Mouse (Mus musculus) liver (tissue): Measurements from ENCODE around the gene Pdzrn3.

Experiments used
- DNase-seq: peaks from one replicate; pipeline ENCODE4 v3.0.0-alpha.2; 2020; ENCODE audit warnings: mixed read lengths

Gene Pdzrn3

DNA sequence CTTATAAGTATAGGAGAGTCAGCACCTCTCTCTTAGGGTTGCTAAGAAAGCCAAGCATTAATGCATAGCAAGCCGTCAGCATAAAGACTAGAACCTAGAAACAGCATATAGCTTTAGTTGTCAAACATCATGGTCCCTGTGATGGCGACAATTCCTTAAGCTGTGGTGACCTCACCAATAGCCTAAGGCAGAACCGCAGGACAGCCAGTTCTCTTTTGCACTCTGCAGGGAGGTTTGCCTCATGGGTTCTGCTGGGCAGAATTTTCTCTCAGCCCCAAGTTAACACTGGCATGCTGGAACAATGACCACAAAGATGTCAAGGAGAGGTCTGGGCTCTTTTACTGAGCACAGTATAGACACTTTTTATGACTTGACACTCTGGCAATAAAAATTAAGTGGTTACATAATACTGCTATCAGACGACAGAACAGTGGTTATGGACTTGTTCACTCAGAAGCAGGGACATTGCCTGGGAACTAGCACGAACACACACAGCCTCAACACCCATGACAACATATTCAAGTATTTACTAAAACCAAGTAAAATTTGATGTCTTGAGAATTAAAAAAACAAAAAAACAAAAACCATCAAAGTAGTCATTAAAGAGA lies 90.0 kb downstream of the Pdzrn3 start:
- DNase-seq, result no peak

DNA sequence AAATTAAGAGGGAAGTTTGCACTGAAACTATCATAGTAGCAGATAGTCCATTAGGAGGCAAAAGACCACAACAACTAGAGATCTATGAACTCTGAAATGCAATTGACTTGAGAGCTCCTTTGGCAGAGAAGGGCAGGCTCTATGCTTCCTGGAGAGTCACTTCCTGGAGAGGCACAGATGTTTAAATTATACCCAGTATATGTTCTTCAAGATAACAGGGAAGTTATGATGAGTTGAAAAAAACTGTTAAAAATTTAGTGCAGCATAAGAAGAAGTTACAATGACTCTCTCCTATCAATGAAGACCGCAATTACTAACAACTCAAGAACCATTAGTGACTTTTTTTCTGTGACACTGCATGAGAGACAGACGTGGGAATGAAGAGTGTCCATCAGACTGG lies 90.6 kb downstream of the Pdzrn3 start:
- no peak for DNase-seq

DNA sequence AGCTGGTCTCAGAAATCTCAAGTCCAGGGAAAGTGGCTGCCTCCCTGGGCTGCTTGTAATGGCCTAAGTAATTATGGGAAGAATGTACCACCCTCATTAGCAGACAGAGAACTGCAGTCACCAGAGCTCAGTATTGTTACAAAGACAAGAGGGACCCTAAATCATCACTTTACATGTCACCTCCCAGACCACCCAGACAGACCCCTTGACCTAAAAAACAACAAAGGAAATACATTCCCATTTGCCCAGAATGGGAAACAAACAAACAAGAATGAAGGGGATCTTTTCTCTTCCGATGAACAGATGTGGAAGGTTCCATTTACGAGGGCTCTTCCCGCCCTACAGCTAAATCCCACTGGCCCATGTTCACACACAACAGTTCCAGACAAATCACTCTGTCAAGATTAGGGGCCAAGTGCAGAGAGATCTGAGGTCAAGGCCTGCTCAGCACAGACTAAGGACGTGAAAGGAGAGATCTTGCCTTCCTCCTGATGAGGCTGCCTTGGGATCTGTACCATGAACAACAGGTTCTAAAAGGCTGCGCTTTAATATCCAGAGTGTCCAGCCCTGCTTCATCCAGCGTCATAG lies 93.2 kb downstream of the Pdzrn3 start:
- DNase-seq, result no peak

DNA sequence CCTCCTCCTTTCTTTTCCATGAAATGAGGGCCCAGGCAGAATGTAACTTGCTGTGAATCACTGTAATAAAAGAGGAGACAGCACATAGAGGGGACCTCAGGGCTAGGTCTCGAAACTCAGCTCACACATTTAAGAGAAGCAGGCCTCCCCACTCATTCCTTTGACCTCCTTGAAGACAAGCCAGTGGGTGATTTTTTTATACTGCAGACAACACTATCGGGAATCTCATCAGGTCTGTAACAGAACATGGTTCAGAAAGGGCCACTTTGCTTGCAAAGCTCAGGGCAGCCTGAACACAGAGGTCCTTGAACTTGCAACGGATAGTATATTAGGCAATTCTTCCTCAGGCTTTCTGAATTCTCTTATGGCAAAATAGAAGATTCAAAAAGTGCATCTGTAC lies 93.8 kb downstream of the Pdzrn3 start:
- DNase-seq, result no peak

DNA sequence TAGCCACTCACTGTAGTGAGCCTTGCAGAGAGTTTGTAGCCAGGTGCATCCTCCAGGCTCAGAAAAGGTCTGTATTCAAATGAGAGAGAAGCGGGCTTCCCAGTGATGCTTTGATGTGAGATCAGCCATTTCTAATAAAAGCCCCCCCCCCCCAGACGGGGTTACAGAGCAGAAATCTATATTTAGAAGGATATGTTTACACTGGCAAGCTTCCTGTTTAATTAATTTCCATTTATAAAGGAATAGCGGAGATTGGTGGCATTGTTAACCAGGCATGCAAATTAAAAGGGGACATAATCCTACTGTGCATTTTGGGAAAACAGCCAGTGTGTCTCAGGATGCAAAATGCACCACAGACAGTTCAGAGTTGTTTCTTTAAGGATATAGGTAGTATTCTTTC lies 96.1 kb downstream of the Pdzrn3 start:
- no peak for DNase-seq

DNA sequence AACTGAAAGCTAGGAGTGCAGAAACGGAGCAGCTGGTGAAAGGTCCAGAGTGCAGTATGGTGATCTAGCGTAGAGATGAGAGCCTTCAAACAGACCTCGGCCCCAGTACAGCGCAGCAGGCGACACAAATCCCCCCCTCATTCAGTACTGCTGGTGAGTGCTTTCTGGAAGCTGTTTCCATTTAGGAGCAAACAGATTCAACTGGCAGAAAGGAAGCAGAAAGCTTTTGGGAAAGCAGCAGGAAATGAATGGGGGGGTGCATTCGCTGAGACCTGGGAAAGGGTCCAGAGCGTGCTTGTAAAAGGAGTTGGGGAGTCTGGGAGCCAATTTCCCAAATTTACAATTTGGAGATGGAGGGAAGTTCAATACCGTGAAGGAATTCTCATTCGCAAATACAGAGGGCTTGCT lies 96.9 kb downstream of the Pdzrn3 start:
- DNase-seq, result no peak

DNA sequence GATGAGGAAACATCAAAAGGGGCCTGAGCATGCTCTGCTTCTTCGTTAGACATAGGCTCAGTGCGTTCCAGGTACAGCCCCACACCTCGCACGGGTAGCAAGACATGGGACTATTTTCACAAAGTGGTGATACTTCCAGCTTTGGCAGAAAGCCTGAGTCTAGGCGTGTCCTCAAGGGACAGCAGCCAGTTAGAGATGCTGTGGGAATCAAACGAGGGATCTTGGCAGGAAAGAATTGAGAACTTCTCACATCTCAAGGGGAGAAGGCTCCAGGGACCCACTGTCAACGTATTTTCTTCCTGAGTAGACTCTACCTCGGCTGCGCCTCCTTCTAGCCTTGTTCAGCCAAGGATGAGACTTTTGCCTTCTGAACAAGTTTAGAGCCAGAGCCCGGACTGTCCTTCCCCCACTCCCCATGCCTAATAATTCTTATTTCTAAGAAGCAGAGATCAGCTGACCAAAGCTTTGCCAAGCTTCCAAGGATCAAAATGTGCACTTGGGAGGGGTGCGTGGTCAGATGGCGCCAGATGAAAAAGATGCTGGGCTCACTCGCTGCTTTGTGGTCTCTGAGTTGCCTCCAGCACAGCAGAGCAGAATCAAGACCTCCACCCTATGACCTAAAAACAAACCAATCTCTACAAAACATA lies 99.3 kb downstream of the Pdzrn3 start:
- DNase-seq, result no peak

DNA sequence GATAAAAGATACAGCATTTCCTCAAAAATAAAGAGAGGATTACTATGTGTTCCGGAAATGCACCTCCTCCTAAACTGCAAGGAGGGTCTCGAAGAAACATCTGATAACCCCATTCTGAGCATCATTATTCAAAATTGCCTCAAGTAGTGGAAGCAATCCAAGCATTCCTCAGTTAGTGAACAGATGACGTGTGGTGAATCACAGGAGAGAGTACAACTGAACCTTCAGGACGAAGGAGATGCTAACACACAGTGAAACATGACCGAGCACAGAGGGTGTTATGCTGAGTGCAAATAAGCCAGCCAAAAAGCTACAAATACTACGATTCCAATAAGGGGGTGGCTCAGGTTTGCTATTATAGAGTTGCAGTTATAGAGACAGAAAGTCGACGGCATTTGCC lies 101.4 kb downstream of the Pdzrn3 start:
- no peak for DNase-seq

DNA sequence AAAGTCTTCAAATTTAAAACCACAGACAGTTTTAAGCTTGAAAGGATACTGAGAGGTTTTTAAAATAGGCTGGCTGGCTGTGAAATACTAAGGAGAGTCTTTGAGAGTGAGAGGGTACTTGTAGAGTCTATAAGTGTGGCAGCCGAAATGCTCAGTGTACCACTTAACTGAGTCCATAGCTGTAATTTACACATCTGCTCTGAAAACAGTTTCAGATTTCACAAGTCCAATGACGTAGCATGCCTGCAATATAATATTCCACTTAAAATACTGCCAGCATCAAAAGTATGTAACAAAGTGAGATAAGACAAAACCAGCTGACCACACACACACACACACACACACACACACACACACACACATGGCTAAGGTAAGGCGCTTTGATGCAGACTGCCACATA lies 101.9 kb downstream of the Pdzrn3 start:
- no peak for DNase-seq

DNA sequence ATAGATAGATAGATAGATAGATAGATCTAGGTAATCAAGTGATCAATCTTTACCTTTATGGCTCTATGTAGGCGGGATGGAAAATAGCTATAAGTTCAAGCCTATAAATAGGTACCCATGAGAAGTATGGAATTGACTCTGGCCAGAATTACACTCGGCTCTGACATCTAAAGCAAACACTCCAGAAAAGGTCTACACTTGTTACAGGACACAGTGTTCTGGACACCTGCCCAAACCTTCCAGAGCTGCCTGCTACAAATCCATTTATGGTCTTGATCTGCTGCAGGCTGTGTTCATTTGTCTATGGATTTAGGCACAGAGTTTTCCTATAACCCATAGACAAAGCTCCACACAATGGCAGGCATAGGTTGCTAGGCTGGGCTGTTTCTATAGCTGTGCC lies 102.9 kb downstream of the Pdzrn3 start:
- no peak for DNase-seq

DNA sequence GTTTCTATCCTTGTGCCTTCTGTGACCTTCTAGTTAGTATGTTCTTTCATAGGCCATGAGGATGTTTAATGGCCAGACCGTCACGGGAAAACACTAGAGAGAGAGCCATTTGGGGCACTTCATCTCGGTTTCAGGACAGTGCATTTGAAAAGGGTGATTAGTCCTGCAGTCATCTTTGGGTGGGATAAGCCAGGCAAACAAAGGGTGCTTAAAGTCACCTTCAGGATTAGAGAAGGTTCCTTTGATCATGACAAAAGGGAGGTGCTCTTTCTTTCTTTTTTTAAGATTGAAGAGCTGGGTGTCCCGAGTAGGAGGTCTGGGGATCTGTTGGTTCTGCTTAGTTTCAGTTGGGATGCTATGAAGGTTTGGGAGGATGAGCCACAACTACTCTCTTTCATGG lies 105.4 kb downstream of the Pdzrn3 start:
- DNase-seq, result no peak

DNA sequence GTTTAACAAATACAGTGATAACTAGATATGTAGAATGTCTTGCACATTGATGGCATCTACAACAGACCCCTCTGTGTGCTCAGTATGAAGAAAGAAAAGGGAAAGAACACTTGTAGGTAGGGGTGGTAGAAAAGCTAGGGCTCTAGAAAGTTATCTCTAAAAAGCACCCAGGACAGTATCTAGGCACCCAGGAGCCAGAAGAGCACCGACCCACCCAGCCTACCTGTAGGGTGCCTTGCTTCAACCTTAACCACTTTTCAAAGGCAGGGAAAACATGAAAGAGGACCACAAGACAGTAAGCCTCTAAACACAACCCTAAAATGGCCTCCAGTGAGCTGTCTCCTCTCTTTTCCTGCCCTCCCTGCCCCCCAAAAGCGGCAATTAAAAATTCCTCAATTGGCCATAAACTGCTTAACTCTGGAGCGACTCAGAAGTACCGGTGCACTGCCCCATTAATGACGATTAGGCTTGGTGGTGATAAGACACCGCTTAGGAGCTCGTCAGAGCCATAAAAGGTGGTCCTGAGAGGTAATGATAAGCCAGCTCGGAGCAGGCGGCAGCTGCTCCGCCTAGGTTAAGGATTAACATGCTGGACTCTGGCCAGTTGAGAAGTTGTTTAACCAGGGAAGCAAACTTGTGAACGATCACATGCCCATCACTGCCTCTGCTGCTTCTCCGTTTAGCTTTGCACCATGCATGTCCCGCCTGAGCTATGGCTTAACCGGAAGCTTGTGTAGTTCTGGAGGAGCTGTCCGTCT lies 106.1 kb downstream of the Pdzrn3 start:
- peak; percentile 69 for DNase-seq

DNA sequence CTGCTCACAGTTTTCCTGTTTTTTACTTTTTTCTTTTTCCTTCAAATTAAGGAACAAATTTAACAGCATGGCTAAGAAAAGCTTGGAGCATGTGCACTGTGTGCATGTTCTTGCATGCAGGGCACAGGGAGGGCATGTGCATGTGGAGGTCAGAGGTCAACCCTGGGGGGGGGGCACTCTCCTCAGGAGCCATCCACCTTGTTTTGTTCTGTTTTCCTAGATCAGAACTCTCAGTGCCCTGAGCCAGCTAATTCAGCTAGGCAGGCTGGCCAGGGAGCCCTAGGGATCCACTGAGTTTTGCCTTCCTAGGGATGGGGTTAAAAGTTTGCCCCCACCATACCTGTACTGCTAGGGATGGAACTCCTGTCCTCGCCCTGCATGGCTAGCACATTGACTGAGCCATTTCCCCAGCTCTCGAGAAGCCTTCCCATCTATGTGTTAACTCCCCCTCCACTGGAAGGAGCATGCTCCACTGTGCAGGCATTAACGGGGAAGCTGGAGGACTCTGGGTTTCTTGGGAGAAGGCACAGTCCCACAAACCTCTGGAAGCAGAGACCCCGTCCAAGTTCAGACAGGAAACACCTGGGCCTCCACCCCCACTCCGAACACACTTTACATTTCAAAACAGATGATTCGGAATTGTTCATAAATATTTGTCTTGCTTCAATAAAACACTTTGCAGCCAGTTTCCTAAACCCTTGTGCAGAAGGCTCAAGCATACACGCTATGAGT lies 107.4 kb downstream of the Pdzrn3 start:
- no peak for DNase-seq

DNA sequence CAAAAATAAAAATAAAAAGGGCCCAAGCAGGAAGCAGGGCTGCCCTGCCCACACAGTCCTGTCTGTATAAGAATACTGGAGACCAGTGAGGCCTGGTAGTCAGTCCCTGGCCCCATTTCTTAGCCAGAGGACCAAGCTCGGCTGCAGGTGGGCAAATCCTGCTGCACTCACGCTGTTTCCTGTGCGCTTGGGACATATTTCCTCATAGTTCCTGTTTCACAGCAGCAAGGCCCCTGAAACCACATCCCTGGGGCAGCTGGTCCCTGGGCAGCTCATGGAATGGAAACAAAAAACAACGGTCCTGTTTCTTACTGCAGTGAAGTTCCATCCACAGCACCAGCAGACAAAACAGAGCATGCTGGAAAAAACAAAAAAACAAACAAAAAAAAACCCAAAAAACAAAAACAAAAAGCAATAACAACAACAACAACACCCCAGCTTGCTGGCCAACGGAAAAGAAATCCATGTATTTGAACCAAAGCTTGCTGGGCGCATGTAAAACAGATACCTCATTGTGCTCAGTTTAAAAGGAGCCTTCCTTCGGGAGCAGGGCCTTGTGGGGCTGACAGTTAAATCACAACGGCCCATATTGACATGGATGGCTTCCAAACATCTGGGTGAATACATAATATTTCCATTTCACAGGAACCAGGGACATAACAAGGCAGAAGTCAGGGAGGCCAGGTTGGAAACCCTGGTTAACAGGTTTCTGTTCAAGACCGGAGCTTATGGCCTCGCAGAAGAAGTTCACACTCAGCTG lies 108.2 kb downstream of the Pdzrn3 start:
- no peak for DNase-seq

DNA sequence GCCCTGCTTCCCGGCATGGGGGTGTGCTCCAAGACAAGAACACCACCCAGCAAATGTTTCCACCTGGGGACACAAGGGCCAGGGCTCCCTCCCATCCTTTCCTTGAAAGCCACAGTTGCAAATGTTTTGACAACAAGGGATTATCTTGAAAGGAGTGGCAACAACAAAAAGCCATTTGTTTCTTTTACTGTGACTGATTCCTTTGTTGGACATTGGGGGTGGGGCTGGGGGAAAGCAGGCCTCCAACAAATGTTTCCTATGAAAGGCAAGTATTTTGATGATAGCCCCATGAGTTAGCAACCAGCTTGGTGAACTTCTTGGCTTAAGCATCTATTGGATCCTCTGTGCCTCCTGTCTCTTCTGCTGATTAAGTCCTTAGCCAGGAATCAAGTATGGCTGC lies 109.4 kb downstream of the Pdzrn3 start:
- no peak for DNase-seq

DNA sequence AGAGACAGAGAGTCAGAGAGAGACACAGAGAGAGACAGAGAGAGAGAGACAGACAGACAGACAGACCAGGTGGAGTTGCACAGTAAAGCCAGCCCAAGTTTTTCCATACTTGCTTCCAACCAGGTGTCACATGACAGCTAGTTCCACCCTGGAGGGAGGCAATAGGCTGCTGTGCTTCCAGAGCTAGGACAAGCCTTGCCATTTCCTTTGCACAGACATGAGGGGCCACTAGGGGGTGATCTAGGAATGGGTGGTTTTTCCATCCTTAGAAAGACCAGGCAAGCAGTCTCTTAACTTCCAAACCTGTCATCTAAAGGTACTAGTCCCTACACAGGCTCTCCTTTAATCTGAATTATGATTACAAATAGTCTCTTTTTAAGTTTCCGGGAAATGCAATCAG lies 110.9 kb downstream of the Pdzrn3 start:
- DNase-seq, result peak; percentile 66

DNA sequence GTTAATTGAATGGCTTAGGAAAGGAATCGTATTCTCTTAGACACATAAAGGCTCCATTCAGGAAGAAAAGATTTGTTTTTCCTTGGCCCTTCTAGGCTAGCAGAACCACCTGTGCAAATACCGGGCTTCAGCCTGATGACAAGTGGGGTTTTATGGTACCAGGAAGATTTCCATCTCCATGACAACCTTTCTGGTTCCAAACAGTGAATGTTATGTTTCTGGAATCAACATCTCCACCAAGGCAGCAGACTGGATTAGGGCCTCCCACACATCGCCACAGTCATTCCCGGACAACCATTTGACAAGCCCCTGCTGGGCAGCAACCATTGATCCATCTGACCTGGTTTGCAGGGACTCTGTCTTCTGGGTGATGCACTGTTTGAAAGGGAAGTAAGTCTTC lies 114.2 kb downstream of the Pdzrn3 start:
- DNase-seq, result no peak

DNA sequence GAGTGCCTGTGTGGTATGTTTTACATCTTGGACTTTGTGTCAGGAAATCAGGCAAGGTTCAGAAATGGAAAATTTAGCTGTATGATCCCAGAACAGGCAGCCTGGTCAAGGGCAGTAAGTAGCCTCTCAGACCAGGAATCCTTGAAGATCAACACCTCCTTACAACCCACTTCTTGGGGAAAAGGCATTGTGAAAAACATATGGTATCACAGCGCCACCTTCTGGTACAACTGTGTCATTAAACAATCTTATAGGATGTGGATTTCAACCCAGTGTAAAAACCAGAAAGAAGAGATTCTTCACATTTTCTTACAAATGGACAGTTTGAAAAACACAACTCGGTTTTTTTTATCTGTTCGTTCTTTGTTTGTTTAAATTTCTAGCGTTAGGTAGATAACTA lies 116.2 kb downstream of the Pdzrn3 start:
- DNase-seq, result no peak

DNA sequence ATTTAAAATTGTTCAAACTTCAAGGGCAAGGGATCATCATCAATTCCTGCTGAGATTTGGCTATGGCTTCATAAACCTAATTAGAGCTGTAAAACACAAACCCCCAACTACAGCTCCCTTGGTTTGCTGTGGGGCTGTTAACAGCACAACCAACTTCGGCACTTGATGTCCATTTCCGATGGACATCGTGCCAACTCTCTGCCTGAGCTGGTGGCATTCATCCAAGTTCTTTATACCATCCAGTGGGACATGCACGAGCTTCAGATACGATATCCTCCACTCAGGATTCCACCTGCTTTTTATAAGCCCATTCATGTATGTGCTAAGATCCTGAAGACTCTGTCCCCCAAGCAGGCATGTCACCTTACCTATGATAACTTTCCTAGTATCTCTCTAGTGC lies 118.3 kb downstream of the Pdzrn3 start:
- no peak for DNase-seq

DNA sequence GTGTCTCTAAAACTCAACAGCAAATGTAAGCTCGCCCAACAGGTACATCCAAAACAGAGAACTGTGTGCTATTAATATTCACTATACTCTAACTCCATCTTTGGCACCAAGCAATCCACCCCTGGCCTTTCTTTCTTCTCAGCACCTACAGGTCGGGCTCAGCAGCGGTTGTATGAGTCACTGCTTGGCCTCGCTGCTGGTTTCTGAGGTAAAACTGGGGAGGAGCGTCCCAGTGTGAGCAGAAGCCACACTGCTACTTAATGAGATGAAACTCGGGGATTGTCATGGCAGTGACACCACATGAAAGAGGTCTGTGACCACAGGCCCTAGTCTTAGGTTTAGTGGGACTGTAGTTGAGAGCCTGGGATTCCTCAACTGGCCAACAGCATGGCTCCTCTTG lies 120.3 kb downstream of the Pdzrn3 start:
- DNase-seq, result no peak

DNA sequence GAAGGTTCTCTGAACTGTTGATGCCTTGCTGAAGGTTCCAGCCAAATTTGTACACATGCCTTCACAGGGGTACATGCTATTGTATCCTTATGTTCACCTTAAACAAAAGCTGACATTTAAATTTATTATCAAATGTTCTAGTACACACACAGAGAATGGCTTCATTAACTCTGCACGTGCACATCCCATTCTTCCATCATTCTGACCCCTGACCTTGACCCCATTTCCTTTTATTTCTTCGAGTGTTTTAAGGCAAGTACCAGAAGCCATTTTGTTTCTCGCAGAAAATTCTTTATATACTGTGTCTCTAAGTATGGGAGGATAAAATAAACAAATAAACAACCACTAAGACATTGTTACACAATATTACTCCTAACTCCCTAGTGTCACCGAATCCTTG lies 123.0 kb downstream of the Pdzrn3 start:
- no peak for DNase-seq

DNA sequence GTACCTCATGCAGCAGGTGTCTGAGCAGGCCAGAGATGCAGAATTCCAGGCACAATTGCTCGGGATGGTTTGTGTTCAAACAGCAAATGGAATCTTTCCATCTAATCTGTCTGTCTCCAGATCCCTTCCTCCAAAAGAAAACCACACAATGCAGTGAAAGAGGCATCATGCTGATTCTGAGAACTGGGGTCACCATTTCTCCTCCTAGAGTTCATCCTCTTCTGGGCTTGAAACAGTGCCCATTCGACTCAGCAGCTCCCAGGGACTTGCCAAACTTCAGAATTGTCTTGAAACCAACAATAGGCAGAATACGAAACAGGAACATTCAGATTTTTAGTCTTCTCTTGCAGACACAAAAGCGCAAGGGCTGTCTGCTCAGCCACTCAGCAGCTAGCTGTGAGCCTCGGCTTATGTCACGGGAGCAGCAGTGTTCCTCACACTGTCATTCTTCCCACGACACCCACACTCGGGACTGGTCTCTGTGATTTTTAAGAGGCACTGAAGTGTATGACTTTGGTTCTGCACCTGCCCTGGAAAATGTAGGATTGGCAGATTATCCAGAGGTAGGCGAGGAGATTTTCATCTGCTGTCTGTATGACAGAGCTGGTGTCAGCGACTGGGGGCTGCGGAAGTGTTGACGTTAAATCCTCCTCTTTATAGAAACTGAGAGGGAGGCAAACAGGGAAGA lies 125.6 kb downstream of the Pdzrn3 start:
- DNase-seq, result no peak
